Mouse (Mus musculus) splenic B cell, adult 2 months (primary cell): ENCODE measurements around the gene Scrt2.

Experiments used
- DNase-seq: peaks from one replicate; pipeline ENCODE4 v3.0.0-alpha.2; 2011; ENCODE audit warnings: low read depth, low spot score
- H3K27me3 ChIP-seq: 2 replicates; pipeline ENCODE4 v1.6.1; 2012; ENCODE audit warnings: mild to moderate bottlenecking, low read length, moderate library complexity, mixed read lengths; ENCODE audit not compliant: control insufficient read depth, poor library complexity, insufficient read depth, severe bottlenecking
- H3K36me3 ChIP-seq: 2 replicates; pipeline ENCODE4 v1.6.1; 2012; ENCODE audit warnings: mild to moderate bottlenecking, low read length, moderate library complexity, mixed read lengths; ENCODE audit not compliant: control insufficient read depth, poor library complexity, insufficient read depth, severe bottlenecking

The Scrt2 gene

GRCm38 (mm10) chr2:152089581-152089980, 8.3 kb downstream of the Scrt2 start:
- no peaks in the 10 kb centered on the region; the same call in 1 of the 2 replicates for H3K27me3 ChIP-seq
- DNase-seq: no peak
- no peaks in the 10 kb centered on the region for H3K36me3 ChIP-seq

GRCm38 (mm10) chr2:152090486-152090885, 9.2 kb downstream of the Scrt2 start:
- Histone ChIP-seq H3K36me3 (no peaks in the 10 kb centered on the region), H3K27me3 (no peaks in the 10 kb centered on the region; the same call in none of the 2 replicates)
- DNase-seq: no peak

DNA sequence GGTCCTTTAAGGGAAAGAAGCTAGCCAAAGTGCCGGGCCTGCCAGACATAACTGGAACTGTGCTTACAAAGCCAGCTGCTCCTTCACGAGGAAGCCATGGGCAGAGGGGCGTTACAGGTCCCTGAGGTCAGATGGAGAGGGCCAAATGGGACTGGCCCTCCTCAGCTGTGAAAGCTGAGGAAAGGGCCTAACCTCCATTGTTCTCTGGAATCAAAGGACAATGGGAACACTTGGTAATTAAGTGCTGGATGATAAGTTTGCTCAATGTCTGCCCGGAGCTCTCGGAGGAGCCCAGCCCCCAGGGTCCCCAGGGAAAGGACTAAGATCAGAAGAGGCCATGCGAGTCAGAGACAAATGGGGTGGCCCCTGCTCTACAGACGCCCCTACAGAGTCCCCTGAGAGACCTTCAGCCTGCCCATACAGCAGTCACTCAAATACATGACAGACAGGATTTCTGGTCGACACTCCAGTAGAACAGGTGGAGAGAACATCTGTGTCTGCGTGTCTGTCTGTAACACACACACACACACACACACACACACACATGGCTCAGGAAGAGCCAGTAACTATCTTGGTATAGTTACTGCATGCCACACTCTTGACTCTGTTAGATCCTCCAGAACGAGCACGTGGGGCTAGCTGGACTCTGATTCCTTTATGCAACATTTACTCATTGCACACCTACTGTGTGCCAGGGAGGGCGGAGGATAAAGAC, 10.2 kb downstream of the Scrt2 start:
- Histone ChIP-seq H3K36me3 (no peaks in the 10 kb centered on the region), H3K27me3 (no peaks in the 10 kb centered on the region; the same call in none of the 2 replicates)
- DNase-seq: no peak

DNA sequence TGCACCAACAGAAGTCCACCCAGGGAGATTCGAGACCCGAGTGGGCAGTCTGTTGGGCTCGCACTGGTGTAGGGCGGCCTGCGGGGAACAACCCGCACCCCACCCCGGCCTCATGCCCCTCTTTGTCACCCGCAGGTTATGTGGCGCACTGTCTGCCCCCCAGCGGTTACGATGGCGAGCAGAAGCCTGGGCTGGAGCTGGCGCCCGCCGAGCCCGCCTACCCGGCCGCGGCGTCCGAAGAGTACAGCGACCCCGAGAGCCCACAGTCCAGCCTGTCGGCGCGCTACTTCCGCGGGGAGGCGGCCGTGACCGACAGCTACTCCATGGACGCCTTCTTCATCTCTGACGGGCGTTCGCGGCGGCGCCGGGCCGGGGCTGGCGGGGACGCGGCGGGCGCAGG, 11.6 kb downstream of the Scrt2 start:
- DNase-seq: no peak
- Histone ChIP-seq H3K27me3 (no peaks in the 10 kb centered on the region; the same call in none of the 2 replicates), H3K36me3 (no peaks in the 10 kb centered on the region)

GRCm38 (mm10) chr2:152093356-152093792, 12.0 kb downstream of the Scrt2 start:
- no peak for DNase-seq
- Histone ChIP-seq H3K27me3 (no peaks in the 10 kb centered on the region; the same call in none of the 2 replicates), H3K36me3 (no peaks in the 10 kb centered on the region)

DNA sequence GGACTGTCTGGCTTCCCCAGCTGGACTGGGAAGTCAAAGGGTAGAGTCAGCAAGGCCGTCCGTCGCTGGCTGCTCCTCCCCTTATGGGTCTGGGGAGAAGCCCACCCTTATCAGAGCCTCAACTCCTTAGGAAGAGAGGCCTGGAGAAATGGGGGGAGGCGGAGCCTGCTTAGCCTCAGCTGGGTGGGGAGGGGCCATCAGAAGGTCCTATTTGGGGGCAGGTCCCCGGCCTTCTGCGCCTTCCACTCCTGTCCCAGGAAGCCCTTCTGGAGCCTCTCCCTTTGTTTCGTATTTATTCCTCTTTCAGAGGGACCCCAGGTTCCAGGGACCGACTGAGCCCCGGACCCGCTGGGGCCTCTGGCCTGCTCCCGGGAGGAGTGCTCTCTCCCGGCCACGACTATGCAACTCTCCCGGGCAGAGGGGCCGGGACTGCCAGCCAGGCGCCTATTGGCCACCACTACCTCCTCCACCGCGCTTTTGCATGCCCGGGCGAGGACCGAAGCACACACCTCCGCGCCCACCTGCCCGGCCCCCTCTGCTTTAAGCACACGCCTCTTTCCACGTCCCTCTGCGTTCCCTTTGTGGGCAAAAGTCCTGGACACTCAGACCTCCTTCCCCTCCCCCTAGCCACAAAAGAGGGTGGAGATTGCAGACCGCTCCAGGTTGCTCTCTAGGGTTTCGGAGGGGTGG, 13.7 kb downstream of the Scrt2 start:
- DNase-seq: no peak
- no peaks in the 10 kb centered on the region for H3K36me3 ChIP-seq
- H3K27me3 ChIP-seq: no peaks in the 10 kb centered on the region; the same call in 1 of the 2 replicates

DNA sequence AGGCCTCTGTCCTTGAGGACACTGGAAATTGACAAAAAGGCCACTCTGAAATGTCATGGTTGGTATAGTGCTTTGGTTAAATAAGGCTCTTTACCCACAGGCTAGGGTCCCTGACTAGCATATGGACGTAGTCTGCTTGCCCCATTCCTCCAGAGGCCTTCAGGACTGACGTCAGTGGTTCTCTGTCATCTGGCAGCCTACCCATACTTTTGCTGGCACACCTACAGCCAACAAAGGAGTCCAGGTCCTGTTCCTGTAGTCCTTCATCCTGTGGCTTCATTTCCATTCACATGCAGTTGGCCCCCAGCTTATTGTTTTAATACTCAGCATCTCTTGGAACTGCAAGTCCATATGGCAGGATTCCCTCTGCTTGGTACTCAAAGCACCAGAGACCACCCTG, 15.6 kb downstream of the Scrt2 start:
- H3K36me3 ChIP-seq: no peaks in the 10 kb centered on the region
- H3K27me3 ChIP-seq: no peaks in the 10 kb centered on the region; the same call in 1 of the 2 replicates
- DNase-seq: no peak

GRCm38 (mm10) chr2:152097916-152098315, 16.6 kb downstream of the Scrt2 start:
- no peak for DNase-seq
- Histone ChIP-seq H3K27me3 (no peaks in the 10 kb centered on the region; the same call in 1 of the 2 replicates), H3K36me3 (no peaks in the 10 kb centered on the region)

- Histone ChIP-seq H3K36me3 (no peaks in the 10 kb centered on the region), H3K27me3 (no peaks in the 10 kb centered on the region; the same call in 1 of the 2 replicates)
- no peak for DNase-seq
These were observed 18.2 kb downstream of the Scrt2 start for GRCm38 (mm10) chr2:152099538-152099937.

DNA sequence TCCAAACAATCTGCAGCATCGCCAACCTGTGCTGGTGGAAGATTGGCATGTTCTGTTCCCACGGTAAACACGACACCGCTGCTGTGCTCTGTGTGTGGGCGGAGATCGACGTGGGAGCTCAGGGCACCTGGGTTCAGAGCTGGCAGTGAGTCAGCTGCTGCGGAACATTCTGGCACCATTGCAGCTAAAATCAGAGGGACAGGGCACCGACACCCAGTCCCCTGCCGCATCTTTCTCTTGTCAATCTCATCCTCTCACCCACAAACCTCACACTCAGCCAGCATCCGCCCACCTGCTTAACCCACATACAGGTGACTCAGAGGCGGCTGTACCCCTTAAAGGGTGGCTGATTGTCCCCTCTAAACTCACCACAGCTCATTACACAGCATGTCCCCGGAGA, 20.4 kb downstream of the Scrt2 start:
- Histone ChIP-seq H3K27me3 (no peaks in the 10 kb centered on the region), H3K36me3 (no peaks in the 10 kb centered on the region)
- DNase-seq: no peak

DNA sequence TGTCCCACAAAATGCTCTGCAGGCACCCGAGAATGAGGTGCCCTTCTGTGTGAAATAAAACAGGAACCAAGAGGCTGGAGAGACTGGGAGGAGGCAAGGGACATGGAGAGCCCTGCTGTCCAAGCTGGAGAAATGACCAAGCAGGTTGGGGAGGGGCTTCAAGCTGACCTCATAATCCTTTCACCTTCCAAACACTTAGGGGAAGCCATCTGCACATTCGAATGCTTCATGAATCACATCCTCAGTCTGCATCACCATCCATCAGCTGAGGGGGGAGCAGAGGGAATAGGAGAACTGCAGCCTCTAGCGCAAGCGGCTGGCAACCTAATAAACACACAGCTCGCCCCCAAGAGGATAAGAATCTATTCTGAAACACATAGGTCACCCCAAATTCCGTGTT, 21.0 kb downstream of the Scrt2 start:
- no peaks in the 10 kb centered on the region for H3K36me3 ChIP-seq
- DNase-seq: no peak

GRCm38 (mm10) chr2:152104711-152105317, 23.5 kb downstream of the Scrt2 start:
- Histone ChIP-seq H3K36me3 (no peaks in the 10 kb centered on the region), H3K27me3 (no peaks in the 10 kb centered on the region; the same call in 1 of the 2 replicates)
- no peak for DNase-seq

More for the DNA sequence above, 21.0 kb downstream of the Scrt2 start:
- H3K27me3 ChIP-seq: no peaks in the 10 kb centered on the region; the same call in 1 of the 2 replicates

GRCm38 (mm10) chr2:152105318-152106224, 24.2 kb downstream of the Scrt2 start, which contains the start of gene Srxn1:
Gene Srxn1, plus strand, starts transcription at chr2:152105516.
- peak; percentile 34 for DNase-seq
- Histone ChIP-seq H3K36me3 (no peaks in the 10 kb centered on the region), H3K27me3 (no peaks in the 10 kb centered on the region; the same call in 1 of the 2 replicates)

GRCm38 (mm10) chr2:152106225-152106595, 24.9 kb downstream of the Scrt2 start:
- Histone ChIP-seq H3K36me3 (no peaks in the 10 kb centered on the region), H3K27me3 (no peaks in the 10 kb centered on the region; the same call in 1 of the 2 replicates)
- DNase-seq: no peak
